12 mouse cellular contexts compared by ENCODE assay signal in the genomic region with DNA sequence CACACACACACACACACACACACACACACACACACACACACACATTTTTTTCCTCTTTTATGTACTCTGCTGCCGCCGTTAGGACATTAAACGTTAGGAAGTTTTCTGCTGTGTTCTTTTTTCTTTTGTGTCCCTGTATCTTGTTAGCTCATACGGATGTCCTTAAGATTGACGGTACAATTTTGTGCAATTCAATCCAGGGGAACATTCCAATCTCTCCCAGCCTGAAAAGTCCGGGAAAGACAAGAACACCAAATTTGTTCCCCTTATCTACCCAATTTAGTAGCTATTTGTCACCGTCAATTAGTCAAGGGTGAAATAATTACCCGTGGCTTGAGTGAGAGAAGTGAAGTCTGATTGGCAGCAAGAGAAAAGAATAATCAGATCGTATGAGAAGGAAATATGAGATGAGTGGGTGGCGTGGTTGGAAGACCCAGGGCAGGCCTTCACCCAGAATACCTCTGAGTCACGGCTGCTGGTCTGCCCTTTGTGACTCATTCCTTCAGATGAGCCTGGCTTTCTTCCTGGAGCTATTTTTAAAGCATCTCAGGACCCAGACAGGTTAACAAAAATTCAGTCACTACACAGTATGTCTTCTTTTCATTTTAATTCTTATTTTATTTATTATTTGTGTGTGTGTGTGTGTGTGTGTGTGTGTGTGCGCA.
DNase-seq lines count a peak whose midpoint lies in the region; ATAC-seq and TF ChIP-seq lines count a peak whose summit lies in the region.
"Had no signal": no experiment of that assay in that cellular context is flagged by ENCODE, and none has a peak within 500 bp of the region (broad histone marks: within the 10 kb centered on the region; RNA-seq: fewer than 3 reads in every experiment).

No protein-coding gene starts in this region.

- no peak overlapping the region for H3K4me3 ChIP-seq in kidney, embryonic 15.5 days (replicated peaks)
- H3K4me3 ChIP-seq in CH12.LX (replicated peaks in 1 of 3; ENCODE audit: low read depth in 2 of 3, low read length in 2 of 3, poor library complexity in 1 of 3) = no peak overlapping the region
- no peak overlapping the region for H3K4me3 ChIP-seq in intestine, postnatal 0 days (ENCODE audit: low read depth, low read length)
- H3K4me3 ChIP-seq: liver, embryonic 13.5 days; neural tube, embryonic 15.5 days had no signal

- 30% methylated on average over 12 of the region's 12 CpGs for WGBS in kidney, embryonic 15.5 days
- WGBS in intestine, postnatal 0 days = 52% methylated on average over 12 of the region's 12 CpGs

- peak; percentile 49; the same call in 1 of the 2 replicates for ATAC-seq in kidney, embryonic 15.5 days (replicated peaks; ENCODE audit: low FRiP score)
- ATAC-seq in intestine, postnatal 0 days = no peak
- ATAC-seq: inflammation-experienced regulatory T-cells, adult 6 months had no signal

- in situ Hi-C loops in CH12.LX (cut with MboI; ENCODE audit: low pct_ligation_motif_present, low pct_unique_long_range_greater_than_20kb, low sequenced_read_pairs) = no loop called here

- no peaks in the 10 kb centered on the region for H3K9me3 ChIP-seq in kidney, embryonic 15.5 days (replicated peaks)
- H3K9me3 ChIP-seq in CH12.LX (replicated peaks; ENCODE audit: low read length) = no peaks in the 10 kb centered on the region
- no peaks in the 10 kb centered on the region for H3K9me3 ChIP-seq in intestine, postnatal 0 days (ENCODE audit: control insufficient read depth)
- H3K9me3 ChIP-seq: neural tube, embryonic 15.5 days had no signal

- no peak for DNase-seq in kidney, adult 18-20 months
- DNase-seq in 3T3-L1 (ENCODE audit: low read depth, low spot score) (peak; percentile 94), CH12.LX (ENCODE audit: extremely low read depth) (peak; percentile 10)
- DNase-seq in embryo, embryonic 9.5 days (ENCODE audit: extremely low spot score) = peak; percentile 4
- DNase-seq in right cerebral cortex, postnatal 25 days = no peak
- DNase-seq: liver, embryonic 13.5 days; spleen, adult 18-20 months; thymus, postnatal 36 days had no signal

- TF ChIP-seq CTCF in CH12.LX (conservative IDR thresholded peaks at IDR 0.05 in 1 of 2, IDR thresholded peaks at IDR 0.05 in 1 of 2; ENCODE audit: low read depth in 2 of 2, low read length in 2 of 2) = no peak
- no peak for TF ChIP-seq CTCF in intestine, postnatal 0 days (IDR thresholded peaks at IDR 0.05; ENCODE audit: low read depth)

- H3K27me3 ChIP-seq in kidney, embryonic 15.5 days = peaks cover 5% of the 10 kb centered on the region; the same call in 1 of the 2 replicates
- H3K27me3 ChIP-seq in CH12.LX (replicated peaks) = no peaks in the 10 kb centered on the region
- H3K27me3 ChIP-seq in intestine, postnatal 0 days (replicated peaks; ENCODE audit: control insufficient read depth, insufficient read depth, low read length) = no peaks in the 10 kb centered on the region
- H3K27me3 ChIP-seq: liver, embryonic 13.5 days; neural tube, embryonic 15.5 days had no signal

- H3K4me1 ChIP-seq in kidney, embryonic 15.5 days = no peaks in the 10 kb centered on the region
- H3K4me1 ChIP-seq in CH12.LX (ENCODE audit: control insufficient read depth in 1 of 2, insufficient read depth in 2 of 2) = no peaks in the 10 kb centered on the region
- no peaks in the 10 kb centered on the region for H3K4me1 ChIP-seq in intestine, postnatal 0 days (replicated peaks; ENCODE audit: control insufficient read depth, insufficient read depth, low read length)
- H3K4me1 ChIP-seq: liver, embryonic 13.5 days; neural tube, embryonic 15.5 days had no signal

- no peak for TF ChIP-seq RAD21 in CH12.LX (IDR thresholded peaks at IDR 0.05; ENCODE audit: low read depth, low read length)

- no peaks in the 10 kb centered on the region for H3K36me3 ChIP-seq in kidney, embryonic 15.5 days
- H3K36me3 ChIP-seq in CH12.LX (replicated peaks in 1 of 2; ENCODE audit: control insufficient read depth in 1 of 2, insufficient read depth in 1 of 2, low read length in 1 of 2) = no peaks in the 10 kb centered on the region
- H3K36me3 ChIP-seq in intestine, postnatal 0 days (ENCODE audit: control insufficient read depth, insufficient read depth) = no peaks in the 10 kb centered on the region
- H3K36me3 ChIP-seq: liver, embryonic 13.5 days; neural tube, embryonic 15.5 days had no signal

- no peak for TF ChIP-seq POLR2A in CH12.LX (IDR thresholded peaks at IDR 0.05; ENCODE audit: low read depth, low read length)

- no peak overlapping the region for H3K27ac ChIP-seq in kidney, embryonic 15.5 days
- no peak overlapping the region for H3K27ac ChIP-seq in CH12.LX (ENCODE audit: insufficient read depth, low read depth)
- H3K27ac ChIP-seq in intestine, postnatal 0 days (ENCODE audit: low read depth, low read length) = no peak overlapping the region
- H3K27ac ChIP-seq: liver, embryonic 13.5 days; neural tube, embryonic 15.5 days had no signal

- dilution Hi-C loops in CH12.LX (cut with MboI; ENCODE audit: extremely low pct_ligation_motif_present, extremely low pct_unique_long_range_greater_than_20kb, low sequenced_read_pairs) = no loop called here

- no peak overlapping the region for H3K9ac ChIP-seq in kidney, embryonic 15.5 days
- H3K9ac ChIP-seq in CH12.LX (ENCODE audit: insufficient read depth, low read depth) = no peak overlapping the region
- no peak overlapping the region for H3K9ac ChIP-seq in intestine, postnatal 0 days (ENCODE audit: low read depth, low read length)
- H3K9ac ChIP-seq: liver, embryonic 13.5 days; neural tube, embryonic 15.5 days had no signal

- no peak overlapping the region for H3K4me2 ChIP-seq in kidney, embryonic 15.5 days
- no peak overlapping the region for H3K4me2 ChIP-seq in CH12.LX (ENCODE audit: insufficient read depth, low read depth, poor library complexity, severe bottlenecking)
- H3K4me2 ChIP-seq in intestine, postnatal 0 days (replicated peaks; ENCODE audit: low read depth) = no peak overlapping the region
- H3K4me2 ChIP-seq: liver, embryonic 13.5 days; neural tube, embryonic 15.5 days had no signal

- H3K79me2 ChIP-seq in CH12.LX (replicated peaks; ENCODE audit: control insufficient read depth, extremely low read depth, insufficient read depth, poor library complexity, severe bottlenecking) = no peaks in the 10 kb centered on the region

- no peak for TF ChIP-seq EP300 in CH12.LX (IDR thresholded peaks at IDR 0.05; ENCODE audit: low read length)

TF ChIP-seq in CH12.LX, 34 proteins besides CTCF, POLR2A, EP300 and RAD21:
- TF ChIP-seq USF1 (IDR thresholded peaks at IDR 0.05; ENCODE audit: low read depth, low read length) (no peak), UBTF (IDR thresholded peaks at IDR 0.05; ENCODE audit: low read depth, low read length) (no peak), CHD2 (IDR thresholded peaks at IDR 0.05; ENCODE audit: low read length) (no peak), TCF12 (IDR thresholded peaks at IDR 0.05; ENCODE audit: low read depth, low read length) (no peak), E2F4 (IDR thresholded peaks at IDR 0.05; ENCODE audit: insufficient replicate concordance, low read depth, low read length) (no peak), CHD1 (IDR thresholded peaks at IDR 0.05; ENCODE audit: low read depth, low read length) (no peak), MAZ (IDR thresholded peaks at IDR 0.05; ENCODE audit: low read depth, low read length) (no peak), KAT2A (IDR thresholded peaks at IDR 0.05; ENCODE audit: insufficient replicate concordance, low read length) (no peak), HCFC1 (IDR thresholded peaks at IDR 0.05; ENCODE audit: low read depth, low read length) (no peak), PAX5 (IDR thresholded peaks at IDR 0.05; ENCODE audit: low read length) (no peak), MXI1 (IDR thresholded peaks at IDR 0.05; ENCODE audit: low read depth, low read length) (no peak), ZKSCAN1 (IDR thresholded peaks at IDR 0.05; ENCODE audit: borderline replicate concordance, low read depth, low read length) (no peak), TBP (conservative IDR thresholded peaks at IDR 0.05; ENCODE audit: low read depth, low read length) (no peak), MYC (IDR thresholded peaks at IDR 0.05; ENCODE audit: low read depth, low read length) (no peak), NELFE (IDR thresholded peaks at IDR 0.05; ENCODE audit: low read depth, low read length) (no peak), POLR2AphosphoS2 (IDR thresholded peaks at IDR 0.05; ENCODE audit: low read depth, low read length) (no peak), BHLHE40 (IDR thresholded peaks at IDR 0.05; ENCODE audit: low read depth, low read length) (no peak), SIN3A (IDR thresholded peaks at IDR 0.05; ENCODE audit: low read length) (no peak)

Comparison
In these comparisons a context has a peak if more than half of its experiments do, and no peak if none do; other contexts are left out.
1. DNase-seq: peak in 3T3-L1 (single experiment), CH12.LX (single experiment) and embryo, embryonic 9.5 days (single experiment); none in kidney, adult 18-20 months (single experiment) and right cerebral cortex, postnatal 25 days (single experiment).